Mouse (Mus musculus) large intestine, adult 2 months (tissue): ENCODE measurements around the gene Tprgl. TPM values are rescaled to one million over a fixed set of nuclear protein-coding genes. Genes with fewer than 3 reads are reported as not detected.
A peak's percentile ranks its signal among the peaks of the same experiment; 100 is the strongest.

Experiments used
- DNase-seq: peaks from one replicate; pipeline ENCODE4 v3.0.0-alpha.2; 2012; ENCODE audit warnings: low read depth, low spot score
- WGBS: fragments of 180-500 bp; shearing (Covaris S2); methylation state at CpG from one replicate; pipeline ENCODE4 v1.1.7; 2018; 5-methylcytosine and 5-hydroxymethylcytosine counted together
- polyA plus RNA-seq: library from polyadenylated mRNA; depleted of rRNA; stranded (reverse); fragments of >200 nt; gene quantifications from 2 replicates; pipeline ENCODE4 v1.2.3, GENCODE M21; 2012

Tprgl gene
- polyA plus RNA-seq, 1 experiment, result 87.7 TPM

GRCm38 (mm10) chr4:154167053-154167452 is 6.6 kb upstream of the Tprgl start:
- 19% methylated on average over 5 of the region's 5 CpGs for WGBS
- DNase-seq, result no peak

- DNase-seq, result peak; percentile 55
- 14% methylated on average over 7 of the region's 7 CpGs for WGBS
Measured at GRCm38 (mm10) chr4:154163296-154163695, 2.8 kb upstream of the Tprgl start.

- under 1% methylated on average over 46 of the region's 47 CpGs for whole genome bisulfite sequencing
- DNase-seq, result no peak
Measured at GRCm38 (mm10) chr4:154159961-154160537, 417 bp downstream of the Tprgl start.

GRCm38 (mm10) chr4:154159002-154159401 is 1.5 kb downstream of the Tprgl start:
- WGBS, result 19% methylated on average over 6 of the region's 6 CpGs

GRCm38 (mm10) chr4:154157970-154158662 is 2.4 kb downstream of the Tprgl start:
- no peak for DNase-seq
- 92% methylated on average over 14 of the region's 14 CpGs for WGBS

More at GRCm38 (mm10) chr4:154159002-154159401, 1.5 kb downstream of the Tprgl start:
- peak; percentile 57 for DNase-seq

- DNase-seq, result no peak
- 80% methylated on average over 7 of the region's 7 CpGs for WGBS
Measured at GRCm38 (mm10) chr4:154156050-154156449, 4.4 kb downstream of the Tprgl start.

- WGBS, result 76% methylated on average over 11 of the region's 11 CpGs
- no peak for DNase-seq
Measured at GRCm38 (mm10) chr4:154154104-154154503, 6.4 kb downstream of the Tprgl start.

- DNase-seq, result no peak
- WGBS, result 76% methylated on average over 10 of the region's 10 CpGs
Measured at GRCm38 (mm10) chr4:154146342-154146741, 14.1 kb downstream of the Tprgl start.

- 89% methylated on average over 3 of the region's 3 CpGs for WGBS
- DNase-seq, result no peak
Measured at GRCm38 (mm10) chr4:154144712-154145111, 15.8 kb downstream of the Tprgl start.

GRCm38 (mm10) chr4:154142211-154143040 is 18.0 kb downstream of the Tprgl start, which contains the start of gene Wrap73:
Gene Wrap73, plus strand, starts transcription at chr4:154142372.
- WGBS, result under 1% methylated on average over 49 of the region's 49 CpGs
- DNase-seq, result peak; percentile 58

GRCm38 (mm10) chr4:154141009-154141867 is 19.2 kb downstream of the Tprgl start:
- DNase-seq, result no peak
- 2% methylated on average over 42 of the region's 42 CpGs for WGBS

GRCm38 (mm10) chr4:154140213-154141008 is 20.1 kb downstream of the Tprgl start:
- no peak for DNase-seq
- 4% methylated on average over 46 of the region's 46 CpGs for WGBS

- no peak for DNase-seq
- WGBS, result 0% methylated on average over 4 of the region's 4 CpGs
Measured at GRCm38 (mm10) chr4:154140182-154140212, 20.5 kb downstream of the Tprgl start, which contains the start of gene Trp73. Gene Trp73, minus strand, starts transcription at chr4:154140208.

- WGBS, result 2% methylated on average over 44 of the region's 59 CpGs
- DNase-seq, result no peak
Measured at GRCm38 (mm10) chr4:154139671-154140181, 20.7 kb downstream of the Tprgl start.

- WGBS, result 56% methylated on average over 5 of the region's 5 CpGs
- no peak for DNase-seq
Measured at GRCm38 (mm10) chr4:154137139-154137538, 23.3 kb downstream of the Tprgl start.

- 51% methylated on average over 4 of the region's 4 CpGs for WGBS
- DNase-seq, result no peak
Measured at GRCm38 (mm10) chr4:154134803-154135202, 25.7 kb downstream of the Tprgl start.

GRCm38 (mm10) chr4:154131894-154132293 is 28.6 kb downstream of the Tprgl start:
- WGBS, result 76% methylated on average over 4 of the region's 4 CpGs
- DNase-seq, result no peak

- DNase-seq, result no peak
Measured at GRCm38 (mm10) chr4:154129950-154130349, 30.5 kb downstream of the Tprgl start.

GRCm38 (mm10) chr4:154127273-154127672 is 33.2 kb downstream of the Tprgl start:
- 66% methylated on average over 3 of the region's 3 CpGs for WGBS
- no peak for DNase-seq
